ENCODE assay signal across 15 mouse cellular contexts in the genomic region with DNA sequence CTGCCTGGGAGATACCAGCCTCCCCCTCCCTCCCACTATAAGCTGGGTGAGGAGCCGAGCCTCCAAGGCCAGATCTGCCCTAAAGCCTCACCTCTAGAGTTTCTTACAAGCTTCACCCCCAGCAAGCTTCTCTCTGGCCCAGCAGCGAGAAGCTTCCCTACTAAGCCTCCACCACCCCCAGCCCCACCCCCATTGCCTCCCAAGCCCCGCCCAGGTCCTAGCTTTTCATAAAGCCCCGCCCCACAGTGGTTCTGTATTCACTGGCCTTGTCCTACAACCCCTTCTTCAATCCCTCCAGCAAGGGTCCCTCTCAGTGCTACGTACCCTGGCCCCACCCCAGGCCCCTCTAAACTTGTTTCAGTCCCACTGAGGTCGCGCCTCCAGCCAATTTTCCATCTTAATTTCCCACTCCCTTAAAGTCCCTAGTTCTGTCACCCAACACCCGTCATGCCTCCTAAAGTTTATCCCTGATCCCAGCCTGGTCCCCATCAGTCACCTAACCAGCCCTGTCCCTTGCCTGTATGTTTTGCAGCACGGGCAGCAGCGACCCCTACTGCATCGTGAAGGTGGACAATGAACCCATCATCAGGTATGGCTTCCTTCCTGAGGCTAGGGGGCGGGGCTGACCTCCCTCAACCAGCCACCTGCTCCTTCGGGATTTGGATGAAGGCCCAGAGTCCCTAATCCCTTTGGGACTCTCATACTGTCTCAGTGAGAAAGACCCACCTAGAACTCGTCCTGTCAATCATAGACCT. TPM values are rescaled to one million over a fixed set of nuclear protein-coding genes. Genes with fewer than 3 reads are reported as not detected.
DNase-seq lines count a peak whose midpoint lies in the region; ATAC-seq and TF ChIP-seq lines count a peak whose summit lies in the region.
"Had no signal": no experiment of that assay in that cellular context is flagged by ENCODE, and none has a peak within 500 bp of the region (broad histone marks: within the 10 kb centered on the region; RNA-seq: fewer than 3 reads in every experiment).

No protein-coding gene starts in this region.

- no peak overlapping the region for H3K4me3 ChIP-seq in cerebellum, adult 2 months (replicated peaks; ENCODE audit: insufficient read depth, low read depth, low read length)
- no peak overlapping the region for H3K4me3 ChIP-seq in heart, embryonic 11.5 days (ENCODE audit: low read depth, low read length)
- H3K4me3 ChIP-seq in liver, adult 2 months (ENCODE audit: insufficient read depth, low read depth, low read length), result no peak overlapping the region
- no peak overlapping the region for H3K4me3 ChIP-seq in liver, embryonic 11.5 days (ENCODE audit: low read depth, low read length)
- H3K4me3 ChIP-seq in ES-Bruce4 (ENCODE audit: low read depth, low read length), result no peak overlapping the region
- no peak overlapping the region for H3K4me3 ChIP-seq in neural tube, embryonic 15.5 days (replicated peaks)
- H3K4me3 ChIP-seq: erythroblast, embryonic 14.5 days; left cerebral cortex, adult 2 months; limb, embryonic 15.5 days; midbrain, embryonic 15.5 days; neural tube, embryonic 12.5 days had no signal

- peak; percentile 37; the same call in 1 of the 2 replicates for TF ChIP-seq EP300 in ES-Bruce4 (IDR thresholded peaks at IDR 0.05; ENCODE audit: insufficient read depth, low read depth, low read length)

- H3K9me3 ChIP-seq in heart, embryonic 11.5 days (replicated peaks; ENCODE audit: control insufficient read depth, low read length), result no peaks in the 10 kb centered on the region
- no peaks in the 10 kb centered on the region for H3K9me3 ChIP-seq in liver, embryonic 11.5 days (ENCODE audit: control insufficient read depth, low read length)
- no peaks in the 10 kb centered on the region for H3K9me3 ChIP-seq in ES-Bruce4 (replicated peaks; ENCODE audit: control insufficient read depth, insufficient read depth, low read length, poor library complexity, severe bottlenecking)
- no peaks in the 10 kb centered on the region for H3K9me3 ChIP-seq in neural tube, embryonic 15.5 days (replicated peaks)
- H3K9me3 ChIP-seq: limb, embryonic 15.5 days; midbrain, embryonic 15.5 days; neural tube, embryonic 12.5 days had no signal

- no peak overlapping the region for H3K4me2 ChIP-seq in heart, embryonic 11.5 days
- no peak overlapping the region for H3K4me2 ChIP-seq in liver, embryonic 11.5 days
- H3K4me2 ChIP-seq in neural tube, embryonic 15.5 days, result no peak overlapping the region
- H3K4me2 ChIP-seq: limb, embryonic 15.5 days; midbrain, embryonic 15.5 days; neural tube, embryonic 12.5 days had no signal

- no peaks in the 10 kb centered on the region for H3K79me2 ChIP-seq in liver, adult 2 months (ENCODE audit: control insufficient read depth, insufficient read depth, low read length)

- H3K9ac ChIP-seq in heart, embryonic 11.5 days (ENCODE audit: low read depth, low read length), result no peak overlapping the region
- H3K9ac ChIP-seq in liver, adult 2 months (ENCODE audit: low read depth, low read length), result no peak overlapping the region
- no peak overlapping the region for H3K9ac ChIP-seq in liver, embryonic 11.5 days (ENCODE audit: low read depth, low read length)
- no peak overlapping the region for H3K9ac ChIP-seq in ES-Bruce4 (ENCODE audit: low read depth, poor library complexity, severe bottlenecking)
- no peak overlapping the region for H3K9ac ChIP-seq in neural tube, embryonic 15.5 days (replicated peaks)
- H3K9ac ChIP-seq: limb, embryonic 15.5 days; midbrain, embryonic 15.5 days; neural tube, embryonic 12.5 days had no signal

- no peak for ATAC-seq in cerebellum, adult (ENCODE audit: insufficient number of reproducible peaks, low FRiP score, low TSS enrichment)
- no peak for ATAC-seq in heart, embryonic 11.5 days (replicated peaks; ENCODE audit: insufficient number of reproducible peaks, low FRiP score, low TSS enrichment)
- no peak for ATAC-seq in liver, embryonic 11.5 days (replicated peaks; ENCODE audit: low FRiP score)
- no peak for ATAC-seq in neural tube, embryonic 15.5 days (ENCODE audit: low FRiP score)
- ATAC-seq: midbrain, embryonic 15.5 days had no signal

- TF ChIP-seq POLR2A in cerebellum, adult 2 months (IDR thresholded peaks at IDR 0.05; ENCODE audit: borderline replicate concordance, insufficient read depth, low read length), result no peak
- TF ChIP-seq POLR2A in liver, adult 2 months (IDR thresholded peaks at IDR 0.05; ENCODE audit: extremely low read depth, insufficient read depth, low read length), result no peak
- no peak for TF ChIP-seq POLR2A in ES-Bruce4 (IDR thresholded peaks at IDR 0.05; ENCODE audit: insufficient read depth, low read length)

- H3K27me3 ChIP-seq in cerebellum, adult 2 months (ENCODE audit: control insufficient read depth, insufficient read depth, low read length), result no peaks in the 10 kb centered on the region
- peaks cover 30% of the 10 kb centered on the region for H3K27me3 ChIP-seq in heart, embryonic 11.5 days (ENCODE audit: control insufficient read depth, insufficient read depth, low read length)
- H3K27me3 ChIP-seq in liver, adult 2 months (ENCODE audit: control insufficient read depth, insufficient read depth, low read length), result 0 out of 2 replicates have a peak, but pooled peaks cover 4% of the 10 kb centered on the region
- H3K27me3 ChIP-seq in liver, embryonic 11.5 days (replicated peaks; ENCODE audit: control insufficient read depth, insufficient read depth, low read length), result peaks cover 19% of the 10 kb centered on the region
- H3K27me3 ChIP-seq in ES-Bruce4 (ENCODE audit: control insufficient read depth, insufficient read depth, low read length, poor library complexity, severe bottlenecking), result no peaks in the 10 kb centered on the region
- 0 out of 2 replicates have a peak, but pooled peaks cover 7% of the 10 kb centered on the region for H3K27me3 ChIP-seq in neural tube, embryonic 15.5 days (replicated peaks)
- H3K27me3 ChIP-seq: midbrain, embryonic 15.5 days had no signal

- TF ChIP-seq CTCF in cerebellum, adult 2 months (IDR thresholded peaks at IDR 0.05; ENCODE audit: borderline replicate concordance, insufficient read depth, low read depth, low read length), result peak; percentile 33; the same call in 1 of the 2 replicates
- 0 out of 2 replicates have a peak, but pooled peaks have one; percentile 23 for TF ChIP-seq CTCF in liver, adult 2 months (IDR thresholded peaks at IDR 0.05; ENCODE audit: low read depth, low read length)
- TF ChIP-seq CTCF in ES-Bruce4 (IDR thresholded peaks at IDR 0.05; ENCODE audit: low read depth, low read length), result peak; percentile 93

- peaks cover 5% of the 10 kb centered on the region for H3K4me1 ChIP-seq in cerebellum, adult 2 months (ENCODE audit: control insufficient read depth, insufficient read depth, low read length)
- H3K4me1 ChIP-seq in heart, embryonic 11.5 days (ENCODE audit: control insufficient read depth, insufficient read depth, low read length), result peaks cover 7% of the 10 kb centered on the region; the same call in 1 of the 2 replicates
- no peaks in the 10 kb centered on the region for H3K4me1 ChIP-seq in liver, adult 2 months (ENCODE audit: control insufficient read depth, insufficient read depth, low read length)
- peaks cover 5% of the 10 kb centered on the region for H3K4me1 ChIP-seq in liver, embryonic 11.5 days (replicated peaks; ENCODE audit: control insufficient read depth, insufficient read depth, low read length)
- H3K4me1 ChIP-seq in ES-Bruce4 (ENCODE audit: control insufficient read depth, insufficient read depth, low read length), result no peaks in the 10 kb centered on the region
- H3K4me1 ChIP-seq in neural tube, embryonic 15.5 days, result peaks cover 20% of the 10 kb centered on the region

- no peak overlapping the region for H3K27ac ChIP-seq in cerebellum, adult 2 months (ENCODE audit: insufficient read depth, low read length)
- no peak overlapping the region for H3K27ac ChIP-seq in heart, embryonic 11.5 days (ENCODE audit: low read depth, low read length)
- no peak overlapping the region for H3K27ac ChIP-seq in liver, adult 2 months (replicated peaks; ENCODE audit: insufficient read depth, low read depth, low read length)
- H3K27ac ChIP-seq in liver, embryonic 11.5 days (ENCODE audit: low read depth, low read length), result no peak overlapping the region
- no peak overlapping the region for H3K27ac ChIP-seq in ES-Bruce4 (ENCODE audit: insufficient read depth, low read length)
- no peak overlapping the region for H3K27ac ChIP-seq in neural tube, embryonic 15.5 days (replicated peaks)
- H3K27ac ChIP-seq: left cerebral cortex, adult 2 months; limb, embryonic 15.5 days; midbrain, embryonic 15.5 days; neural tube, embryonic 12.5 days had no signal

- WGBS in cerebellum, adult 2 months, result 32% methylated on average over 14 of the region's 14 CpGs
- WGBS in heart, embryonic 11.5 days (ENCODE audit: insufficient replicate concordance), result 14% methylated on average over 14 of the region's 14 CpGs
- 28% methylated on average over 14 of the region's 14 CpGs for WGBS in liver, adult 2 months
- WGBS in liver, embryonic 11.5 days, result 19% methylated on average over 14 of the region's 14 CpGs
- 23% methylated on average over 14 of the region's 14 CpGs for WGBS in neural tube, embryonic 15.5 days

- no peak for DNase-seq in cerebellum, adult 2 months
- peak; percentile 19 for DNase-seq in heart, postnatal 4 days
- DNase-seq in liver, adult 2 months (ENCODE audit: extremely low read depth, low read depth, low spot score), result no peak
- DNase-seq in liver, embryonic 11.5 days (ENCODE audit: low spot score), result no peak
- DNase-seq: adrenal gland, postnatal 14 days had no signal

- H3K36me3 ChIP-seq in heart, embryonic 11.5 days (ENCODE audit: control insufficient read depth, insufficient read depth, low read length), result no peaks in the 10 kb centered on the region
- no peaks in the 10 kb centered on the region for H3K36me3 ChIP-seq in liver, adult 2 months (ENCODE audit: control insufficient read depth, insufficient read depth, low read length)
- H3K36me3 ChIP-seq in liver, embryonic 11.5 days (ENCODE audit: control insufficient read depth, insufficient read depth, low read length), result no peaks in the 10 kb centered on the region
- no peaks in the 10 kb centered on the region for H3K36me3 ChIP-seq in ES-Bruce4 (ENCODE audit: control insufficient read depth, insufficient read depth, low read length, poor library complexity, severe bottlenecking)
- no peaks in the 10 kb centered on the region for H3K36me3 ChIP-seq in neural tube, embryonic 15.5 days
- H3K36me3 ChIP-seq: midbrain, embryonic 15.5 days; neural tube, embryonic 12.5 days had no signal

RNA-seq across cellular contexts. Expression of a gene that starts 5.3 kb away (rescaled TPM):
- 32.7 and 32.9 TPM in 2 replicates for polyA plus RNA-seq in cerebellum, adult 2 months (2012; rRNA removed)
- 1 to 10 TPM; 2.1 to 2.4 TPM for total RNA-seq in heart, postnatal 4 days (2021)
- 0.39 and 0.96 TPM in 2 replicates for polyA plus RNA-seq in heart, embryonic 11.5 days (2014; fragmentation: Nextera tagmentation; extraction: Ambion mirVana)
- total RNA-seq in liver, adult 2 months (2014; rRNA removed), result 1.0 and 2.1 TPM in 2 replicates
- 0.70 and 2.0 TPM in 2 replicates for polyA plus RNA-seq in liver, adult 2 months (2012; rRNA removed)
- polyA plus RNA-seq in liver, embryonic 11.5 days (2014; fragmentation: Nextera tagmentation; extraction: Ambion mirVana), result 1.7 TPM in 2 replicates
- 5.9 and 6.6 TPM in 2 replicates for polyA plus RNA-seq in ES-Bruce4 (2011; ENCODE audit: insufficient read depth, insufficient read length, low read depth, missing spikeins)
- 19.2 and 21.4 TPM in 2 replicates for polyA plus RNA-seq in neural tube, embryonic 15.5 days (2015; fragmentation: Nextera tagmentation; extraction: Ambion mirVana)

RNA-seq across cellular contexts. Expression of a gene that starts 27.4 kb away (rescaled TPM):
- 121 and 123 TPM in 2 replicates for polyA plus RNA-seq in cerebellum, adult 2 months (2012; rRNA removed)
- 10 to 100 TPM; 63.4 to 67.3 TPM for total RNA-seq in heart, postnatal 4 days (2021)
- polyA plus RNA-seq in heart, embryonic 11.5 days (2014; fragmentation: Nextera tagmentation; extraction: Ambion mirVana), result 164 and 178 TPM in 2 replicates
- 46.1 and 52.4 TPM in 2 replicates for total RNA-seq in liver, adult 2 months (2014; rRNA removed)
- polyA plus RNA-seq in liver, adult 2 months (2012; rRNA removed), result 34.3 and 36.1 TPM in 2 replicates
- polyA plus RNA-seq in liver, embryonic 11.5 days (2014; fragmentation: Nextera tagmentation; extraction: Ambion mirVana), result 253 and 261 TPM in 2 replicates
- polyA plus RNA-seq in ES-Bruce4 (2011; ENCODE audit: insufficient read depth, insufficient read length, low read depth, missing spikeins), result 90.7 and 92.6 TPM in 2 replicates
- polyA plus RNA-seq in neural tube, embryonic 15.5 days (2015; fragmentation: Nextera tagmentation; extraction: Ambion mirVana), result 216 and 226 TPM in 2 replicates

RNA-seq across cellular contexts. Expression of a gene that starts 34.7 kb away (rescaled TPM):
- 1.0 and 1.1 TPM in 2 replicates for polyA plus RNA-seq in cerebellum, adult 2 months (2012; rRNA removed)
- not detected for total RNA-seq in heart, postnatal 4 days (2021)
- polyA plus RNA-seq in heart, embryonic 11.5 days (2014; fragmentation: Nextera tagmentation; extraction: Ambion mirVana), result 0.37 TPM in 1 of 2 replicates, not detected in the other
- total RNA-seq in liver, adult 2 months (2014; rRNA removed), result not detected in 2 replicates
- polyA plus RNA-seq in liver, adult 2 months (2012; rRNA removed), result not detected in 2 replicates
- polyA plus RNA-seq in liver, embryonic 11.5 days (2014; fragmentation: Nextera tagmentation; extraction: Ambion mirVana), result 0.78 and 0.97 TPM in 2 replicates
- 2.7 and 3.7 TPM in 2 replicates for polyA plus RNA-seq in ES-Bruce4 (2011; ENCODE audit: insufficient read depth, insufficient read length, low read depth, missing spikeins)
- polyA plus RNA-seq in neural tube, embryonic 15.5 days (2015; fragmentation: Nextera tagmentation; extraction: Ambion mirVana), result 1.2 TPM in 1 of 2 replicates, not detected in the other
- total RNA-seq: adrenal gland, postnatal 14 days; granulocyte monocyte progenitor cell, adult 5-6 weeks; left cerebral cortex, adult 2 months had no signal
- polyA plus RNA-seq: erythroblast, embryonic 14.5 days; midbrain, embryonic 15.5 days had no signal

RNA-seq across cellular contexts. Expression of a gene that starts 46.9 kb away (rescaled TPM):
- polyA plus RNA-seq in cerebellum, adult 2 months (2012; rRNA removed), result 21.5 and 23.7 TPM in 2 replicates
- 1 to 10 TPM; 7.9 to 9.5 TPM for total RNA-seq in heart, postnatal 4 days (2021)
- 21.7 and 22.6 TPM in 2 replicates for polyA plus RNA-seq in heart, embryonic 11.5 days (2014; fragmentation: Nextera tagmentation; extraction: Ambion mirVana)
- total RNA-seq in liver, adult 2 months (2014; rRNA removed), result 5.3 and 6.7 TPM in 2 replicates
- polyA plus RNA-seq in liver, adult 2 months (2012; rRNA removed), result 9.9 and 14.9 TPM in 2 replicates
- 69.0 and 70.3 TPM in 2 replicates for polyA plus RNA-seq in liver, embryonic 11.5 days (2014; fragmentation: Nextera tagmentation; extraction: Ambion mirVana)
- polyA plus RNA-seq in ES-Bruce4 (2011; ENCODE audit: insufficient read depth, insufficient read length, low read depth, missing spikeins), result 49.1 and 54.6 TPM in 2 replicates
- 22.7 and 29.4 TPM in 2 replicates for polyA plus RNA-seq in neural tube, embryonic 15.5 days (2015; fragmentation: Nextera tagmentation; extraction: Ambion mirVana)

RNA-seq across cellular contexts. Expression of a gene that starts 46.9 kb away (rescaled TPM):
- 15.7 and 17.2 TPM in 2 replicates for polyA plus RNA-seq in cerebellum, adult 2 months (2012; rRNA removed)
- total RNA-seq in heart, postnatal 4 days (2021), result 1 to 10 TPM; 6.5 to 7.4 TPM
- polyA plus RNA-seq in heart, embryonic 11.5 days (2014; fragmentation: Nextera tagmentation; extraction: Ambion mirVana), result 15.8 and 16.7 TPM in 2 replicates
- 3.0 and 3.8 TPM in 2 replicates for total RNA-seq in liver, adult 2 months (2014; rRNA removed)
- 6.5 and 9.3 TPM in 2 replicates for polyA plus RNA-seq in liver, adult 2 months (2012; rRNA removed)
- 20.3 and 24.9 TPM in 2 replicates for polyA plus RNA-seq in liver, embryonic 11.5 days (2014; fragmentation: Nextera tagmentation; extraction: Ambion mirVana)
- 8.7 and 10.6 TPM in 2 replicates for polyA plus RNA-seq in ES-Bruce4 (2011; ENCODE audit: insufficient read depth, insufficient read length, low read depth, missing spikeins)
- polyA plus RNA-seq in neural tube, embryonic 15.5 days (2015; fragmentation: Nextera tagmentation; extraction: Ambion mirVana), result 23.2 and 24.2 TPM in 2 replicates

Comparison
In these comparisons a context has a peak if more than half of its experiments do, and no peak if none do; other contexts are left out.
1. CTCF ChIP-seq: peak in every context shown above with its lines; median percentile 93 in ES-Bruce4; 33 in cerebellum, adult 2 months; 23 in liver, adult 2 months.